Mouse (Mus musculus) erythroblast, adult 5-6 weeks (primary cell): Measurements from ENCODE around the gene Hsd17b2. TPM values are rescaled to one million over a fixed set of nuclear protein-coding genes. Genes with fewer than 3 reads are reported as not detected.

Experiments
- total RNA-seq, 2 experiments: library from RNA; stranded (forward) in 1 of 2; stranded (reverse) in 1 of 2; fragments of 150-400 nt in 1 of 2; fragments of 200-764, 138-1000 nt in 1 of 2; gene quantifications; 2 replicates each; pipeline versions ENCODE4 v1.2.3 to v1.2.4; 2015 to 2017; ENCODE audit warnings: low replicate concordance in 2 of 2

Hsd17b2 gene
- total RNA-seq, 2 experiments from 2014 or later, result 1.0 TPM; not detected in 1

Other genes starting within 250 kb of the Hsd17b2 start
- gene Plcg2, start 203.6 kb upstream of the Hsd17b2 start, total RNA-seq (2015; ENCODE audit: low replicate concordance), result 16.1 and 19.6 TPM in 2 replicates
- 19.0 and 19.8 TPM in 2 replicates for gene Plcg2, start 203.6 kb upstream of the Hsd17b2 start, total RNA-seq (2017; ENCODE audit: low replicate concordance)
- 0.96 and 4.0 TPM in 2 replicates for gene Sdr42e1, start 28.2 kb upstream of the Hsd17b2 start, total RNA-seq (2015; ENCODE audit: low replicate concordance)
- gene Sdr42e1, start 28.2 kb upstream of the Hsd17b2 start, total RNA-seq (2017; ENCODE audit: low replicate concordance), result 0.42 TPM in 1 of 2 replicates, not detected in the other
- 10.4 and 19.4 TPM in 2 replicates for gene Mphosph6, start 100.0 kb downstream of the Hsd17b2 start, total RNA-seq (2015; ENCODE audit: low replicate concordance)
- 3.5 and 6.3 TPM in 2 replicates for gene Mphosph6, start 100.0 kb downstream of the Hsd17b2 start, total RNA-seq (2017; ENCODE audit: low replicate concordance)